Mouse (Mus musculus) brown adipose tissue, adult 24 weeks (tissue): Measurements from ENCODE around the gene Gse1. TPM values are rescaled to one million over a fixed set of nuclear protein-coding genes. Genes with fewer than 3 reads are reported as not detected.

Experiments
- H3K27ac ChIP-seq: fragments of 200-500 bp; replicated peaks from 2 replicates; pipeline ENCODE4 v1.5.1; 2012; ENCODE audit warnings: low read depth, mild to moderate bottlenecking, low read length
- H3K4me1 ChIP-seq: fragments of 200-500 bp; 2 replicates; pipeline ENCODE4 v1.6.1; 2012; ENCODE audit warnings: low read length, mixed read lengths; ENCODE audit not compliant: control insufficient read depth, insufficient read depth, insufficient read length
- H3K4me3 ChIP-seq: fragments of 200-500 bp; 2 replicates; pipeline ENCODE4 v1.5.1; 2012; ENCODE audit warnings: low read depth, mild to moderate bottlenecking, low read length, moderate library complexity; ENCODE audit not compliant: insufficient read depth
- polyA plus RNA-seq: library from polyadenylated mRNA; stranded (reverse); fragments of >200 nt; gene quantifications from 2 replicates; pipeline ENCODE4 v1.2.4, GENCODE M21; 2012; ENCODE audit not compliant: missing spikeins, insufficient read depth, insufficient read length

Gene Gse1
- polyA plus RNA-seq, 1 experiment: 9.9 TPM

- peak overlapping the region; percentile 88; the same call in 1 of the 2 replicates for H3K27ac ChIP-seq
- H3K4me1 ChIP-seq: peaks cover 21% of the 10 kb centered on the region
These were observed 60.1 kb downstream of the Gse1 start for GRCm38 (mm10) chr8:120288122-120288908.

GRCm38 (mm10) chr8:120289191-120289590 lies 60.9 kb downstream of the Gse1 start:
- no peak overlapping the region for H3K4me3 ChIP-seq
- peaks cover 21% of the 10 kb centered on the region for H3K4me1 ChIP-seq
- H3K27ac ChIP-seq: peak overlapping the region; percentile 88

More at GRCm38 (mm10) chr8:120288122-120288908, 60.1 kb downstream of the Gse1 start:
- H3K4me3 ChIP-seq: no peak overlapping the region

- Histone ChIP-seq H3K27ac (peak overlapping the region; percentile 88), H3K4me1 (peaks cover 17% of the 10 kb centered on the region), H3K4me3 (no peak overlapping the region)
These were observed 61.5 kb downstream of the Gse1 start for GRCm38 (mm10) chr8:120289698-120290181.

- Histone ChIP-seq H3K27ac (no peak overlapping the region), H3K4me1 (peaks cover 12% of the 10 kb centered on the region), H3K4me3 (no peak overlapping the region)
These were observed 62.4 kb downstream of the Gse1 start for GRCm38 (mm10) chr8:120290614-120291013.

GRCm38 (mm10) chr8:120291650-120292049 lies 63.4 kb downstream of the Gse1 start:
- 0 out of 2 replicates have a peak overlapping the region, but pooled peaks have one; percentile 22 for H3K27ac ChIP-seq
- peaks cover 8% of the 10 kb centered on the region for H3K4me1 ChIP-seq
- H3K4me3 ChIP-seq: no peak overlapping the region

- H3K4me1 ChIP-seq: peaks cover 8% of the 10 kb centered on the region
- H3K4me3 ChIP-seq: no peak overlapping the region
- no peak overlapping the region for H3K27ac ChIP-seq
These were observed 64.3 kb downstream of the Gse1 start for GRCm38 (mm10) chr8:120292316-120293107.

- H3K4me1 ChIP-seq: peaks cover 8% of the 10 kb centered on the region
- H3K4me3 ChIP-seq: no peak overlapping the region
- H3K27ac ChIP-seq: no peak overlapping the region
These were observed 65.4 kb downstream of the Gse1 start for GRCm38 (mm10) chr8:120293421-120294357.

GRCm38 (mm10) chr8:120294982-120295870 lies 67.0 kb downstream of the Gse1 start:
- no peak overlapping the region for H3K4me3 ChIP-seq
- peaks cover 8% of the 10 kb centered on the region; the same call in 1 of the 2 replicates for H3K4me1 ChIP-seq
- no peak overlapping the region for H3K27ac ChIP-seq

GRCm38 (mm10) chr8:120297000-120297399 lies 68.7 kb downstream of the Gse1 start:
- H3K4me3 ChIP-seq: no peak overlapping the region
- no peak overlapping the region for H3K27ac ChIP-seq
- H3K4me1 ChIP-seq: peaks cover under 1% of the 10 kb centered on the region; the same call in 1 of the 2 replicates

- H3K4me1 ChIP-seq: no peaks in the 10 kb centered on the region; the same call in 1 of the 2 replicates
- no peak overlapping the region for H3K27ac ChIP-seq
- H3K4me3 ChIP-seq: no peak overlapping the region
These were observed 70.6 kb downstream of the Gse1 start for GRCm38 (mm10) chr8:120298601-120299532.

GRCm38 (mm10) chr8:120300601-120301141 lies 72.4 kb downstream of the Gse1 start:
- Histone ChIP-seq H3K27ac (no peak overlapping the region), H3K4me1 (no peaks in the 10 kb centered on the region), H3K4me3 (no peak overlapping the region)

- Histone ChIP-seq H3K27ac (no peak overlapping the region), H3K4me3 (no peak overlapping the region), H3K4me1 (no peaks in the 10 kb centered on the region; the same call in 1 of the 2 replicates)
These were observed 74.9 kb downstream of the Gse1 start for GRCm38 (mm10) chr8:120302941-120303675.
